Mouse (Mus musculus) urinary bladder, postnatal 0 days (tissue): Measurements from ENCODE around the gene Ndufs5. TPM values are rescaled to one million over a fixed set of nuclear protein-coding genes. Genes with fewer than 3 reads are reported as not detected.

Source experiments
- polyA plus RNA-seq: library from polyadenylated mRNA; unstranded; fragments of >200 nt; fragmentation: Nextera tagmentation; extraction: Ambion mirVana; gene quantifications from 2 replicates; pipeline ENCODE4 v1.2.1, GENCODE M21; 2015

Gene Ndufs5
- polyA plus RNA-seq = 391 and 407 TPM in 2 replicates

GRCm38 (mm10) chr4:123717574-123718433 lies at the start of gene Ndufs5:
Ndufs5 (minus strand) TSS chr4:123718202.

GRCm38 (mm10) chr4:123750152-123750651 lies 32.2 kb upstream of the Ndufs5 start, which contains the start of gene Akirin1:
Akirin1 (minus strand) TSS chr4:123750345.

GRCm38 (mm10) chr4:123684260-123684659 lies 33.7 kb downstream of the Ndufs5 start, which contains the start of gene Macf1:
Macf1 (minus strand) TSS chr4:123684360.

Other genes starting within 250 kb of the Ndufs5 start
- gene Macf1, start 33.8 kb downstream of the Ndufs5 start, polyA plus RNA-seq = 28.9 and 34.6 TPM in 2 replicates
- gene Akirin1, start 32.1 kb upstream of the Ndufs5 start, polyA plus RNA-seq = 39.9 and 47.0 TPM in 2 replicates
- 10.7 and 11.2 TPM in 2 replicates for gene Rhbdl2, start 69.7 kb upstream of the Ndufs5 start, polyA plus RNA-seq
- gene 4933427I04Rik, start 141.5 kb upstream of the Ndufs5 start, polyA plus RNA-seq = not detected in 2 replicates
- gene Mycbp, start 186.6 kb upstream of the Ndufs5 start, polyA plus RNA-seq = 45.4 and 49.1 TPM in 2 replicates
- 42.6 and 48.2 TPM in 2 replicates for gene Rragc, start 199.2 kb upstream of the Ndufs5 start, polyA plus RNA-seq
- gene 4930535I16Rik, start 199.8 kb upstream of the Ndufs5 start, polyA plus RNA-seq = not detected in 2 replicates